Mouse (Mus musculus): ENCODE measurements at regions not wholly inside any gene's neighbourhood (a gene's known extent, or its start where the extent isn't known, plus 50 kb on each side); places are given as distances from the start of the nearest gene placed in this dataset.

DNA sequence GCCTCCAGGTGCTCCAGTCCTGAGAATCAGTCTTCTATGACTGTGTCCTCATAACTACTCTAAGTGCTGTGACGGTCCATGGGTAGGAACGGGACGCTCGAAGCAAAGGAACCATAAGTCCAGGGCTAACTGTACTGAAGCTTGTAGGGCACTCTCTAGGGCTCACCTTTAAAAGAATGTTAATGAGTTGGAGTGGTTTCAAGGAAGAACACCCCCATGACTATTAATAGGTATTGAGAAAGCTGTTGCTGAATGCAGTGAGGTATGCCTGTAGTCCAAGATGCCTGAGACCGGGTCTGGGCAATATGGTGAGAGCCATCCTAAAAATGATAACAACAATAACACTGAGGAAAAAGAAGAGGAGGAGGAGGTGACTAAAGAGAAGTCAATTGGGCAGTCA lies 67.2 kb upstream of the Barx2 start:
- TF ChIP-seq CTCF (IDR thresholded peaks at IDR 0.05; ENCODE audit: control insufficient read depth, insufficient read depth, insufficient replicate concordance, low read depth, low read length) (no peak), POLR2A (IDR thresholded peaks at IDR 0.05; ENCODE audit: control insufficient read depth, low read depth, low read length) (no peak)
